Mouse (Mus musculus) large intestine, adult 2 months (tissue): Measurements from ENCODE around the gene Miox. TPM values are rescaled to one million over a fixed set of nuclear protein-coding genes. Genes with fewer than 3 reads are reported as not detected.

Experiments
- DNase-seq: peaks from one replicate; pipeline ENCODE4 v3.0.0-alpha.2; 2012; ENCODE audit warnings: low read depth, low spot score
- WGBS: fragments of 180-500 bp; shearing (Covaris S2); methylation state at CpG from one replicate; pipeline ENCODE4 v1.1.7; 2018; 5-methylcytosine and 5-hydroxymethylcytosine counted together
- polyA plus RNA-seq: library from polyadenylated mRNA; depleted of rRNA; stranded (reverse); fragments of >200 nt; gene quantifications from 2 replicates; pipeline ENCODE4 v1.2.3, GENCODE M21; 2012; rRNA removed

Gene Miox
- polyA plus RNA-seq: 0.36 TPM in 1 of 2 replicates, not detected in the other

DNA sequence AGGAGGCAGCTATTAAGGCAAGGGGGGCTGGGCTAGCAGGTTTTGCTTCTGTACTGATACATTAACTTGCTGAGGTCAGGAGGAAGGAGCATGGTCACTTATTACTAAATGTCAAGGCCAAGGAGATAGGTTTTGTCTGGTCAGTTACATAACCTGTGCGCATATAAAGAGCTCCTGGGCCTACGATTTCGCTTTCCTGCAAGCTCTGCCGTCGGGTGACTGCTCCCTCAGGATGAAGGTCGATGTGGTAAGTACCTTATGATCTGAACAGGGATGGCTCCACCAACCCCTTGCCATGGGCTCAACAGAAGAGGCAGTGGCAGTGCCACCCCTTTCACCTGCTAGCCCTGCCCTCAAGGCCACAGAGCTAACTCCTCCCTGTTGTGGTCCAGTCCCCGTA is at the start of gene Miox:
Gene Miox (plus strand): TSS at position 128 of the 400 bp plus-strand sequence.
- DNase-seq: no peak

GRCm38 (mm10) chr15:89285004-89285403 is 49.2 kb upstream of the Miox start:
- no peak for DNase-seq

More for the DNA sequence above, at the start of gene Miox:
- WGBS: 77% methylated on average over 7 of the region's 7 CpGs

DNA sequence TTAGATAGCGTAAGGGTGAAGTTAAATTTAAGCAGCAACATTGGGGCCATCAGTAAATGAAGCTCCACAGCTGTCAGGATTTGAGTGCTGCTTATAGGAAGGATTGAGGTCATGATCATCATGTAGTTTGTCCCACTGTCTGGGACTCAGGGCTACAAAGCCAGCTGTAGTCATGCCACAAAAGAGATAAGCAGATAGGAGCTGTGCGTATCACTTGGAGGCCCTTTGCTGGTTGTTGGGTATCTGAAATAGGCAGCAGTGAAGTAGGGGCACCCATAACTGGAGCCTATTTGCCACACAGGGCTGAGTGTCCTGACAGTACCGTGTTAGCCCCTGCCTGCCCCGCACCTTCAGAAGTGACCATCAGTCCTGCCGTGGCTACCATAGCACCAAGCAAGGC is 48.7 kb upstream of the Miox start:
- WGBS: 95% methylated on average over 5 of the region's 5 CpGs
- DNase-seq: no peak

DNA sequence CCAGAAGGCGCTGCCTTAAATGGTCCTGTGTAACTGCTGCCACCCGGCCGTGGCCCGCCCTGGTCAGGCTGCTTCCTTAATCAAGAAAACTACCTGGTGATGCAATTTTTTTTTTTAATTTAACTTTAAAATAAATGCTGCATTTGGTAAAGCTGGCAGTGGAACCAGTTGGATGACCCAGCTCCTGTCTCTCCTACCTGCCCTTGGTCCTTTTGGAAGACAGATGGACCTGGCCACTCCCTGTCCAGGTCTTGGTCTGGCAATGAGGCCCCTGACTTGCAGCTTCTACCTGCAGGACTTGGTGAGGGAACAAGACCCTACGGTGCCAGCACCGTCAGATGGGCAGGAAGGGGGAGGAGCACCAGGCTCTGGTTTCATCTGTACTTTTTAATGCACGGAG is 48.1 kb upstream of the Miox start:
- 67% methylated on average over 7 of the region's 7 CpGs for WGBS
- no peak for DNase-seq

GRCm38 (mm10) chr15:89286582-89286981 is 47.6 kb upstream of the Miox start:
- WGBS: 85% methylated on average over 5 of the region's 5 CpGs
- DNase-seq: no peak

- WGBS: 66% methylated on average over 23 of the region's 23 CpGs
- no peak for DNase-seq
Observed at GRCm38 (mm10) chr15:89288227-89288767, 45.9 kb upstream of the Miox start.

DNA sequence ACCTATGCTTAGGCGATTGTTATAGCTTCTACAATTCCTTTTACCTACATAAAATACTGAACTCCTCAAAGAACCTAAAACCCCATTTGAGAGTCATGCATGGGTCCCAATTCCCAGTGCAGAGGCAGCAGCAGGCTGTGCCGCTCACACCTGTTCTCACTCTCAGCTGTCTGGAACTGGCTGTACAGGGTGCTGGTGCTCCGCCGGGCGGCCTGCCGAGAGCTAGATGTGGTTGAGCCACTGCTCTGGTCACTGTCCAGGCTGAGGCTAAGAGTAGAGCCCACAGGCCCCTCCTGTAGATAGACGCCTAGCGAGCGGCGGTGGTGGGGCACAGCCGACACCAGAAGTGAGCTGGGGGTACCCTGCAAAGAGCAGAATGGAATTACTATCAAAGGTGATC is 44.7 kb upstream of the Miox start:
- DNase-seq: no peak
- 94% methylated on average over 11 of the region's 11 CpGs for WGBS

GRCm38 (mm10) chr15:89291521-89291920 is 42.7 kb upstream of the Miox start:
- WGBS: 48% methylated on average over 3 of the region's 3 CpGs

DNA sequence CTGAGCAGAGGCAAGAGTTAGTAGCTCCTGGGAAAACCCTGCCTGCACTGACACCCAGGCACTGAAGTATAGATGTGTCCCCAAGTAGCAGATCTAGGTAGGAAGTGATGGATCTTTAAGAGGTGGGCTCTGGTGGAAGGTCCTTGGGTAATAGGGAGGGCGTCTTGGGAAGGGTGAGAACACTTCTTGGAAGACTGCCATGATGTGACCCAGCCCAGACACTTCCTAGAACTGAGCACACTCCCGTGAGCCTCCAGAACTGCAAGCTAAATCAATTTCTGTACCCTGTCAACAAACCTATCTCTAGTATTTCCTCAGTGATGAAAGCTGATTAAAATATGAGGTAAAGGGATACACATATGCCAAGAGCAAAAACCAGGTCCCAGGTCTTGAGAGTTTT is 41.4 kb upstream of the Miox start:
- WGBS: 30% methylated on average over 2 of the region's 2 CpGs
- no peak for DNase-seq

More at GRCm38 (mm10) chr15:89291521-89291920, 42.7 kb upstream of the Miox start:
- DNase-seq: no peak

- no peak for DNase-seq
- WGBS: 89% methylated on average over 10 of the region's 10 CpGs
Observed at GRCm38 (mm10) chr15:89293778-89294177, 40.4 kb upstream of the Miox start.

DNA sequence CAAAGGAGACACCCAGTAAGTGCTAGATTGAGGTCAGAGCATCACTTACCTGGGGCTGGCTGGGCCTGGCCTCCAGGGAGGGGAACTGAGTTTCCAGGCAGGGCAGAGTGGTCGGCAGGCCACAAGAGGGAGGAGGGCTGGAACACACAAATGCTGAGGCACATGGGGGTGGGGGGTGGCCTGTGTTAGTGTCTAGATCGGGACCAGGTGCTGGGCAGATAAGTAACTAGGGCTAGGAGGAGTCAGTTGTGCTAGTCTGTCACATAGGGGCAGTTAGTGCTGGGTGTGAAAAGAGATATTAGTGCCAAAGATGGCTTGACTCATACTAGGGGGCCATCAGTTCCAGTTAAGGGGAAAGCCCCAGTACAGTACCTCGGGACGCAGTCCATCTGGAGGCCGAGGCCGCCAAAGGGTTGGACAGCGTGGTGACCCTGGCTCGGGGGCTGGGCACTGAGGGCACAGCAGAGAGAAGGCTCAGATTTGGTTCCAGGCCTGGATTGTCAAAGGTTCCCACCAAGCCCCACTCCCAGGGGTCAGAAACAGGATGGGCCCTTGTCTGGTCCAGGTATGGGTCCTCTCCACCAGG is 38.5 kb upstream of the Miox start:
- WGBS: 89% methylated on average over 8 of the region's 8 CpGs
- no peak for DNase-seq

- DNase-seq: peak; percentile 81
- WGBS: 18% methylated on average over 1 of the region's 1 CpGs
Observed at GRCm38 (mm10) chr15:89296465-89296864, 37.7 kb upstream of the Miox start.

DNA sequence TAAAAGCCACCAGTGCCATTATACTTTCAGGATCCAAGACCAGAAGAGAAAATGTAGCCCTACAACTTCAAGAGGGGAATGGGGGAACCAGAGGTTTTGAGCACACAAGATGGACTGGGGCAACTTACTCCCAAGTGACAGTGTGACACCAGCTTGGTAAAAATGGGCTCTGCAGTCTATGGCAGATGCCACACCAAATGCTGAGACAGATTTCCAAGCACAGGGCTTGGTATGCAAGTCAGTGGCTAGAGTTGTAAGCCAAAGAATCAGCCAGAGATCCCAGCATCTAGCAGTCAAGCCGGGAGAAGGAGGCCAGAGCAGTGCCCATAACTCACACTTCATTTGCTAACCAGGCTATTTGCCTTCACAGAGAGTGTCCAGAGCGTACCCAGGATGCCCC is 36.5 kb upstream of the Miox start:
- 100% methylated on average over 2 of the region's 2 CpGs for WGBS
- DNase-seq: no peak

- DNase-seq: no peak
- 91% methylated on average over 13 of the region's 13 CpGs for WGBS
Observed at GRCm38 (mm10) chr15:89300180-89300579, 34.0 kb upstream of the Miox start.

GRCm38 (mm10) chr15:89300600-89300999 is 33.6 kb upstream of the Miox start:
- no peak for DNase-seq
- 92% methylated on average over 8 of the region's 8 CpGs for WGBS

DNA sequence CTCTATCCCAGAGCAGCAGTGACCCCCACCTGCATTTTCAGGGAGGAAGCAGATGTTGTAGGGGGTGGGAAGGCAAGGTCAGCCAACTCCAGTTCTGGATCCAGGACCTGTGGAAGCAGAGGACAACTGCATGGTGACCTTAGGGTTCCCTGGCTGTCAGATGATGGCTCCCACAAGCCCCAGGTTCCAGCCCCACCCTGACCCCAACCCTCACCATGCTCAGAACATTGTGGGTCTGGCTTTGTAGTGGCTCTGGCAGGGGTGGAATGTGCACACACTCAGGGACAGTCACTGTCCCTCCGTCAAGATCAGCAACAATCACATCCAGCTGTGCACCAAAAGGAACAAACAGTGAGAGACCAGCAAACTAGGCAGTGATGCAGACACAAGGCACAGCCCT is 28.2 kb upstream of the Miox start:
- no peak for DNase-seq
- 92% methylated on average over 1 of the region's 1 CpGs for WGBS

GRCm38 (mm10) chr15:89307461-89307860 is 26.7 kb upstream of the Miox start:
- WGBS: 89% methylated on average over 13 of the region's 13 CpGs
- DNase-seq: no peak

GRCm38 (mm10) chr15:89308406-89309139 is 25.6 kb upstream of the Miox start:
- 45% methylated on average over 7 of the region's 7 CpGs for WGBS
- DNase-seq: no peak

GRCm38 (mm10) chr15:89309962-89310498 is 24.2 kb upstream of the Miox start:
- WGBS: 9% methylated on average over 6 of the region's 6 CpGs
- no peak for DNase-seq

DNA sequence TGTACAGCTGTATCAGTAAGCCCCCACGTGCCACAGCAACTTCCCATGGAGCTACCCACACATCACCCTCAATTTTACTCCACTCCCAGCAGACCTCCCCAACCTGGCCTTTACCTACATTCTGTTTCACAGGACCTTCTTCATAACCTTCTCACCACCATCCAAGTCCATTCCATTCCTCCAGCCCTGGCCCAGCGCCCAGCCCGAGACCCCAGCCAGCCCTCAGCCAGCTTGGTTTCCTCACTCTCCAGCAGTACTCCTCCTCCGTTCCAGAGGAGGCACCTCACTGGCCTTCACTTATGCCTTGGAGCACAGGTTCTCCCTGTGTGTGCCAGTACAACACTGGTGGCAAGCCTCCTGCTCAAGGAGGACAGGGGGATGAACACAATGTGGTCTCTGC is 20.8 kb upstream of the Miox start:
- 74% methylated on average over 4 of the region's 4 CpGs for WGBS
- DNase-seq: no peak

- 27% methylated on average over 3 of the region's 3 CpGs for WGBS
- no peak for DNase-seq
Observed at GRCm38 (mm10) chr15:89314107-89314506, 20.1 kb upstream of the Miox start.
